Mouse (Mus musculus) right cerebral cortex, postnatal 14 days (tissue): ENCODE data around the gene Gm49396.

Experiments
- DNase-seq: peaks from one replicate; pipeline ENCODE4 v3.0.0; 2022

The Gm49396 gene

DNA sequence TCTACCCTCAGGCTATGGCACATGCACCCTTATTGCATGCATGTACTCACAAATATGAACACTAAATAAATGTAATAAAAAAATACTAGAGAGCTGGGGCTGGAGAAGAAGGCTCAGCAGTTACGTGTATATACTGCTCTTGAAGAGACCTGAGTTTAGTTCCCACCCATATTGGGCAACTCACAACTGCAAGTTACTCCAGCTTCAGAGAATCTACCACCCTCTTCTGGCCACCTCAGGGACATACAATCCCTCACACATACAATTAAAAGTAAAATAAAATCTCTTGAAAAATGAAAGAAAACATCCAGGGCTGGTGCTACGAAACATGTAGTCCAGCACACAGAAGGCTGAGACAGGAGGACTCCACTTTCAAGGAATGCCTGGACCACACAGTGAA is 51.3 kb downstream of the Gm49396 start:
- DNase-seq = no peak

DNA sequence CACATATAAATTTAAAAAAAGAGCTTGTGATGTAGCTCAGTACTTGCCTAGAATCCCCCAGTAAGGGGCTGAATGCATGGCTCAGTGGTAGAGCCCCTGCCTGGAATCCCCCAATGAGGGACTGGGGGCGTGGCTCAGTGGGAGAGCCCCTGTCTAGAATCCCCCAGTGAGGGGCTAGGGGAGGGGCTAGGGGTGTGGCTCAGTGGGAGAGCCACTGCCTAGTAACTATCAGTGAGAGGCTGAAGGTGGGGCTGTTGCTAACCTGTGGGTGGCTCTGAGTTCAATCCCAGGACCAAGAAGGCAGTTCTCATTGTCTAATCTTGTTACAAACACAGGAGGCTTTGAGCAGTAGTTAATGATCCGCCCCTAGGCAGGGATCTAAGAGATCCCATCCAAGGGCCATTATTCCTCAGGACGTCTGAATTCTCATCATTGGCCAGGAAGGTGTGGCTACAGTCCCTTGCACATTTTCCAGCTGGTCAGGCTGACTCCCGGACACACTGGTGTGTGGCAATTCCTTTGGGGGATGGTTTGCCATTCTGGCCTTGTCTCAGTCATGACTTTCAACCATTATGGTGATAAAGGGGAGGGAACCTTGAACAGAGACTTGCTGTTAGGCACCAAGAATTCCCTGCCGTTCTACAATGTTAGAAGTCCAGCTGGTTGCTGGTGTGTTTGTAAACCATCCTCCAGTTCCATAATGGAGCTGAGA is 52.1 kb downstream of the Gm49396 start:
- no peak for DNase-seq
